Comparison of ENCODE assay signal across 8 mouse cellular contexts in genomic region chr4:46389013-46389611, GRCm38 (mm10). TPM values are rescaled to one million over a fixed set of nuclear protein-coding genes. Genes with fewer than 3 reads are reported as not detected.
DNase-seq lines count a peak whose midpoint lies in the region; ATAC-seq lines count a peak whose summit lies in the region.

TSS of gene Trmo (minus strand) at chr4:46389437.

- no peaks in the 10 kb centered on the region for H3K9me3 ChIP-seq in hindbrain, embryonic 16.5 days (ENCODE audit: control insufficient read depth, low read length)

- peak within 1 kb of the TSS; percentile 89 for H3K27ac ChIP-seq in hindbrain, embryonic 16.5 days (ENCODE audit: low read depth, low read length)
- peak within 1 kb of the TSS; percentile 90 for H3K27ac ChIP-seq in macrophage

- H3K36me3 ChIP-seq in hindbrain, embryonic 16.5 days (ENCODE audit: control insufficient read depth, insufficient read depth, low read length), result peaks cover 10% of the 10 kb centered on the region
- peaks cover 14% of the 10 kb centered on the region; the same call in 1 of the 2 replicates for H3K36me3 ChIP-seq in macrophage (ENCODE audit: inconsistent target)

- H3K79me2 ChIP-seq in macrophage (ENCODE audit: inconsistent target), result peaks cover 25% of the 10 kb centered on the region

- H3K27me3 ChIP-seq in hindbrain, embryonic 16.5 days (replicated peaks; ENCODE audit: control insufficient read depth, insufficient read depth, low read length), result no peaks in the 10 kb centered on the region; the same call in 1 of the 2 replicates

- peak; percentile 97 for ATAC-seq in hindbrain, embryonic 16.5 days

- under 1% methylated on average over 55 of the region's 56 CpGs for WGBS in hindbrain, embryonic 16.5 days
- WGBS in macrophage (ENCODE audit: missing documents), result under 1% methylated on average over 56 of the region's 56 CpGs

- peak within 1 kb of the TSS; percentile 52 for H3K4me3 ChIP-seq in hindbrain, embryonic 16.5 days (ENCODE audit: low read length)
- peak within 1 kb of the TSS; percentile 79 for H3K4me3 ChIP-seq in macrophage (ENCODE audit: inconsistent target)

- H3K4me1 ChIP-seq in hindbrain, embryonic 16.5 days (ENCODE audit: control insufficient read depth, insufficient read depth, low read depth, low read length), result peaks cover 3% of the 10 kb centered on the region

- H3K4me2 ChIP-seq in hindbrain, embryonic 16.5 days (ENCODE audit: low read length), result peak within 1 kb of the TSS; percentile 74

- H3K9ac ChIP-seq in hindbrain, embryonic 16.5 days (ENCODE audit: low read depth, low read length), result peak within 1 kb of the TSS; percentile 89

- peak; percentile 95 for DNase-seq in WW6 (ENCODE audit: low read depth, low spot score)
- peak; percentile 89 to 95 for DNase-seq in cerebellum, postnatal 4 days (ENCODE audit: low spot score in 2 of 2)
- DNase-seq in gastrocnemius, adult 18-20 months (ENCODE audit: low spot score), result peak; percentile 94
- peak; percentile 93 to 95 for DNase-seq in left cerebral cortex, adult 18-20 months (ENCODE audit: low spot score in 2 of 2)
- DNase-seq in right cerebral cortex, adult 18-20 months, result peak; percentile 95
- peak; percentile 81 for DNase-seq in urinary bladder, postnatal 10 days (ENCODE audit: low spot score)

RNA-seq across cellular contexts. Expression of gene Trmo, which starts in this region (rescaled TPM):
- total RNA-seq in gastrocnemius, adult 18-20 months (2021), result 1 to 10 TPM; 2.6 to 3.1 TPM
- polyA plus RNA-seq in hindbrain, embryonic 16.5 days (2015; fragmentation: Nextera tagmentation; extraction: Ambion mirVana), result 8.8 TPM in 2 replicates
- total RNA-seq in left cerebral cortex, adult 18-20 months (2021), result 1 to 10 TPM; 3.7 to 4.3 TPM
- 10 to 100 TPM in 2 of 26 experiments, 1 to 10 TPM in 24; 3.2 to 11.9 (median 5.9) TPM for total RNA-seq in macrophage (2018; cell fraction: chromatin; rRNA removed)
- total RNA-seq in macrophage (2018; cell fraction: cytosol; rRNA removed), result 1 to 10 TPM; 2.2 to 6.5 (median 4.1) TPM
- total RNA-seq in macrophage (2018; cell fraction: nucleus; rRNA removed), result 10 to 100 TPM in 6 of 26 experiments, 1 to 10 TPM in 20; 2.1 to 14.1 (median 6.9) TPM
- 3.9 to 6.6 TPM (median 5.2 TPM) in 3 replicates for polyA plus RNA-seq in macrophage (2018)

Comparison
In these comparisons a context has a peak if more than half of its experiments do, and no peak if none do; other contexts are left out.
1. Peak in every context shown above with its lines: DNase-seq, ATAC-seq, H3K4me3 ChIP-seq and H3K27ac ChIP-seq.